Mouse (Mus musculus): ENCODE measurements at regions not wholly inside any gene's neighbourhood (a gene's known extent, or its start where the extent isn't known, plus 50 kb on each side); places are given as distances from the start of the nearest gene placed in this dataset.

- TF ChIP-seq CHD1 (IDR thresholded peaks at IDR 0.05; ENCODE audit: low read depth, low read length) (no peak), POLR2A (IDR thresholded peaks at IDR 0.05; ENCODE audit: low read depth, low read length) (no peak), CTCF (conservative IDR thresholded peaks at IDR 0.05 in 1 of 2, IDR thresholded peaks at IDR 0.05 in 1 of 2; ENCODE audit: low read depth in 2 of 2, low read length in 2 of 2) (no peak), GABPA (IDR thresholded peaks at IDR 0.05; ENCODE audit: insufficient replicate concordance, low read depth, low read length) (no peak), EP300 (IDR thresholded peaks at IDR 0.05; ENCODE audit: low read length) (no peak), NELFE (IDR thresholded peaks at IDR 0.05; ENCODE audit: low read depth, low read length) (no peak), MEF2A (IDR thresholded peaks at IDR 0.05; ENCODE audit: borderline replicate concordance, low read depth, low read length) (no peak), MAFK (IDR thresholded peaks at IDR 0.05; ENCODE audit: insufficient replicate concordance, low read length) (no peak), TBP (conservative IDR thresholded peaks at IDR 0.05; ENCODE audit: low read depth, low read length) (no peak), TCF12 (IDR thresholded peaks at IDR 0.05; ENCODE audit: low read depth, low read length) (no peak), MAX (IDR thresholded peaks at IDR 0.05; ENCODE audit: low read length) (no peak)
Observed at GRCm38 (mm10) chr5:64534947-64535346, 268.2 kb upstream of the Klf3 start.

Data from CH12.LX (cell line).